Mouse (Mus musculus) midbrain, embryonic 12.5 days (tissue): ENCODE measurements at regions not wholly inside any gene's neighbourhood (a gene's known extent, or its start where the extent isn't known, plus 50 kb on each side); places are given as distances from the start of the nearest gene placed in this dataset.

Experiments
- ATAC-seq: fragments of 200-750 bp; cut with Nextera tagmentation; 2 replicates; pipeline ENCODE4 v1.8.0; 2017; ENCODE audit warnings: low read depth, moderate TSS enrichment, moderate library complexity; ENCODE audit not compliant: low FRiP score
- H3K27ac ChIP-seq: fragments of 300-500 bp; sonication (generic); replicated peaks from 2 replicates; pipeline ENCODE4 v1.5.1; 2016; ENCODE audit warnings: mild to moderate bottlenecking
- H3K27me3 ChIP-seq: fragments of 300-500 bp; sonication (generic); 2 replicates; pipeline ENCODE4 v1.6.1; 2016; ENCODE audit warnings: mild to moderate bottlenecking
- H3K36me3 ChIP-seq: fragments of 300-500 bp; sonication (generic); 2 replicates; pipeline ENCODE4 v1.6.1; 2016
- H3K4me1 ChIP-seq: fragments of 300-500 bp; sonication (generic); 2 replicates; pipeline ENCODE4 v1.6.1; 2016
- H3K4me2 ChIP-seq: fragments of 300-500 bp; sonication (generic); replicated peaks from 2 replicates; pipeline ENCODE4 v1.6.1; 2016; ENCODE audit warnings: mild to moderate bottlenecking, moderate library complexity
- H3K4me3 ChIP-seq: fragments of 300-500 bp; sonication (generic); 2 replicates; pipeline ENCODE4 v1.5.1; 2016; ENCODE audit warnings: mild to moderate bottlenecking
- H3K9ac ChIP-seq: fragments of 300-500 bp; sonication (generic); replicated peaks from 2 replicates; pipeline ENCODE4 v1.6.1; 2016; ENCODE audit warnings: mild to moderate bottlenecking, moderate library complexity
- H3K9me3 ChIP-seq: fragments of 300-500 bp; sonication (generic); 2 replicates; pipeline ENCODE4 v1.6.1; 2016; ENCODE audit warnings: mild to moderate bottlenecking
- WGBS: fragments of 180-500 bp; shearing (Covaris S2); methylation state at CpG from one replicate; pipeline ENCODE4 v1.1.7; 2016; 5-methylcytosine and 5-hydroxymethylcytosine counted together

- no peak overlapping the region for H3K4me3 ChIP-seq
- H3K27ac ChIP-seq, result no peak overlapping the region
- ATAC-seq, result no peak
- no peak overlapping the region for H3K4me2 ChIP-seq
- no peak overlapping the region for H3K9ac ChIP-seq
- WGBS, result 35% methylated on average over 2 of the region's 2 CpGs
- H3K27me3 ChIP-seq, result no peaks in the 10 kb centered on the region
- H3K4me1 ChIP-seq, result no peaks in the 10 kb centered on the region
- no peaks in the 10 kb centered on the region for H3K9me3 ChIP-seq
- no peaks in the 10 kb centered on the region for H3K36me3 ChIP-seq
Measured at GRCm38 (mm10) chr3:138675881-138676280, 66.1 kb upstream of the Tspan5 start.

GRCm38 (mm10) chr3:138678351-138678750, 63.6 kb upstream of the Tspan5 start:
- Histone ChIP-seq H3K4me2 (no peak overlapping the region), H3K27ac (no peak overlapping the region), H3K36me3 (no peaks in the 10 kb centered on the region), H3K4me3 (no peak overlapping the region), H3K27me3 (no peaks in the 10 kb centered on the region), H3K9ac (no peak overlapping the region), H3K4me1 (no peaks in the 10 kb centered on the region), H3K9me3 (no peaks in the 10 kb centered on the region)
- ATAC-seq, result no peak
- whole genome bisulfite sequencing, result 85% methylated on average over 4 of the region's 4 CpGs

GRCm38 (mm10) chr3:138686636-138687230, 55.3 kb upstream of the Tspan5 start:
- Histone ChIP-seq H3K4me1 (no peaks in the 10 kb centered on the region), H3K27ac (no peak overlapping the region), H3K4me3 (no peak overlapping the region), H3K9ac (no peak overlapping the region), H3K36me3 (no peaks in the 10 kb centered on the region), H3K9me3 (no peaks in the 10 kb centered on the region), H3K4me2 (no peak overlapping the region), H3K27me3 (0 out of 2 replicates have a peak, but pooled peaks cover 3% of the 10 kb centered on the region)
- 52% methylated on average over 11 of the region's 11 CpGs for WGBS
- ATAC-seq, result no peak

DNA sequence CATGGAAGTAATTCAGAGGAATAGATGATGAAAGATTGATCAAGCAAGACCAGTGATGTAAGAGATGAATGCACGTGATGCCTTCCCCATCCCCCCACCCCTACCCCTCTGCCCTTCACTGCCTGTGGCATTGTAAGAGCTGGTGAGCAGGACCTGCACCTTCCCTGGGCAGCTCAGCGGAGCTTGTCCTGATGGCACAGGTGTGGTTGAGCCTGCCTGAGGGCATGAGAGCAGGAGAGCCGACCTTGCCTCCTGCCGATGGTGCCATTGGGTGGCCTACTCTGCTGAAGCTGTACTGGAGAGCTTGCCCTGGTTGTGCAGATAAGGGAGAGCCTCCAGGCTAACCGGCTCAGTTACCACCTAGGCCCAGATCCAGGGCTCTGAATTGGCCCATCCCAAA, 53.4 kb upstream of the Tspan5 start:
- Histone ChIP-seq H3K36me3 (no peaks in the 10 kb centered on the region), H3K4me3 (no peak overlapping the region), H3K4me2 (no peak overlapping the region), H3K27me3 (0 out of 2 replicates have a peak, but pooled peaks cover 3% of the 10 kb centered on the region), H3K4me1 (no peaks in the 10 kb centered on the region), H3K9ac (no peak overlapping the region), H3K9me3 (no peaks in the 10 kb centered on the region), H3K27ac (no peak overlapping the region)
- ATAC-seq, result no peak
- WGBS, result 88% methylated on average over 5 of the region's 5 CpGs
